In genomic region chr7:142580121-142580879, GRCm38 (mm10) we compare ENCODE assay signal across 8 mouse cellular contexts. TPM values are rescaled to one million over a fixed set of nuclear protein-coding genes. Genes with fewer than 3 reads are reported as not detected.
DNase-seq lines count a peak whose midpoint lies in the region; ATAC-seq lines count a peak whose summit lies in the region.

No protein-coding gene starts in this region.

- peak overlapping the region; percentile 36 for H3K4me3 ChIP-seq in limb, embryonic 13.5 days
- H3K4me3 ChIP-seq in midbrain, embryonic 13.5 days (replicated peaks): peak overlapping the region; percentile 35
- H3K4me3 ChIP-seq in stomach, embryonic 15.5 days (replicated peaks): peak overlapping the region; percentile 33

- DNase-seq in ovary, postnatal 36 days (ENCODE audit: low spot score): peak; percentile 53
- DNase-seq in ovary, postnatal 14 days (ENCODE audit: low spot score): no peak
- peak; percentile 81 for DNase-seq in embryo, embryonic 10.5 days (ENCODE audit: low spot score)
- peak; percentile 53 for DNase-seq in heart, adult 8-10 months (ENCODE audit: low spot score)
- DNase-seq in kidney, adult 8-10 months: peak; percentile 9 to 41

- H3K27me3 ChIP-seq in limb, embryonic 13.5 days: no peaks in the 10 kb centered on the region
- peaks cover 11% of the 10 kb centered on the region for H3K27me3 ChIP-seq in midbrain, embryonic 13.5 days
- H3K27me3 ChIP-seq in stomach, embryonic 15.5 days (replicated peaks): no peaks in the 10 kb centered on the region

- peak overlapping the region; percentile 67 for H3K4me2 ChIP-seq in limb, embryonic 13.5 days (replicated peaks)
- H3K4me2 ChIP-seq in midbrain, embryonic 13.5 days (replicated peaks): peak overlapping the region; percentile 59
- H3K4me2 ChIP-seq in stomach, embryonic 15.5 days: peak overlapping the region; percentile 73

- H3K9ac ChIP-seq in limb, embryonic 13.5 days: peak overlapping the region; percentile 54
- no peak overlapping the region; the same call in 1 of the 2 replicates for H3K9ac ChIP-seq in midbrain, embryonic 13.5 days (replicated peaks)
- no peak overlapping the region for H3K9ac ChIP-seq in stomach, embryonic 15.5 days

- peaks cover 34% of the 10 kb centered on the region for H3K9me3 ChIP-seq in limb, embryonic 13.5 days
- peaks cover 9% of the 10 kb centered on the region; the same call in 1 of the 2 replicates for H3K9me3 ChIP-seq in midbrain, embryonic 13.5 days
- no peaks in the 10 kb centered on the region for H3K9me3 ChIP-seq in stomach, embryonic 15.5 days

- H3K4me1 ChIP-seq in limb, embryonic 13.5 days: peaks cover 31% of the 10 kb centered on the region
- peaks cover 9% of the 10 kb centered on the region; the same call in 1 of the 2 replicates for H3K4me1 ChIP-seq in midbrain, embryonic 13.5 days (replicated peaks)
- H3K4me1 ChIP-seq in stomach, embryonic 15.5 days: peaks cover 21% of the 10 kb centered on the region; the same call in 1 of the 2 replicates

- no peaks in the 10 kb centered on the region for H3K36me3 ChIP-seq in limb, embryonic 13.5 days
- H3K36me3 ChIP-seq in midbrain, embryonic 13.5 days: no peaks in the 10 kb centered on the region
- no peaks in the 10 kb centered on the region for H3K36me3 ChIP-seq in stomach, embryonic 15.5 days

- ATAC-seq in limb, embryonic 13.5 days (ENCODE audit: low FRiP score, low read depth): no peak
- ATAC-seq in midbrain, embryonic 13.5 days: peak; percentile 84
- ATAC-seq in stomach, embryonic 15.5 days (ENCODE audit: insufficient read depth, low FRiP score, low read depth): no peak

- WGBS in limb, embryonic 13.5 days: 55% methylated on average over 26 of the region's 26 CpGs
- 46% methylated on average over 26 of the region's 26 CpGs for WGBS in midbrain, embryonic 13.5 days
- 48% methylated on average over 26 of the region's 26 CpGs for WGBS in stomach, embryonic 15.5 days

- peak overlapping the region; percentile 33; the same call in 1 of the 2 replicates for H3K27ac ChIP-seq in limb, embryonic 13.5 days
- no peak overlapping the region for H3K27ac ChIP-seq in midbrain, embryonic 13.5 days
- no peak overlapping the region for H3K27ac ChIP-seq in stomach, embryonic 15.5 days

RNA-seq across cellular contexts. Expression of gene Mrpl23, which starts 47.8 kb away (rescaled TPM):
- 10 to 100 TPM in 2 of 4 experiments, 1 to 10 TPM in 1, under 1 TPM in 1; 0.90 to 35.4 (median 16.1) TPM for total RNA-seq in heart, adult 8-10 months (2022)
- polyA plus RNA-seq in limb, embryonic 13.5 days (2015; fragmentation: Nextera tagmentation; extraction: Ambion mirVana): 27.3 and 35.1 TPM in 2 replicates
- 12.8 and 13.7 TPM in 2 replicates for polyA plus RNA-seq in midbrain, embryonic 13.5 days (2015; fragmentation: Nextera tagmentation; extraction: Ambion mirVana)
- 21.9 and 26.2 TPM in 2 replicates for polyA plus RNA-seq in stomach, embryonic 15.5 days (2015; fragmentation: Nextera tagmentation; extraction: Ambion mirVana)
